Mouse (Mus musculus) midbrain, postnatal 0 days (tissue): Measurements from ENCODE around the gene Msh4. TPM values are rescaled to one million over a fixed set of nuclear protein-coding genes. Genes with fewer than 3 reads are reported as not detected.

Experiments
- ATAC-seq: fragments of 200-750 bp; cut with Nextera tagmentation; 2 replicates; pipeline ENCODE4 v1.8.0; 2017; ENCODE audit warnings: moderate number of reproducible peaks, mild to moderate bottlenecking, moderate TSS enrichment, moderate library complexity; ENCODE audit not compliant: low FRiP score
- DNase-seq: peaks from one replicate; pipeline ENCODE4 v3.0.0-alpha.2; 2015; ENCODE audit warnings: low spot score
- H3K27ac ChIP-seq: fragments of 300-500 bp; sonication (generic); 2 replicates; pipeline ENCODE4 v1.5.1; 2014; ENCODE audit warnings: low read depth, mild to moderate bottlenecking, low read length, mixed read lengths
- H3K27me3 ChIP-seq: fragments of 300-500 bp; sonication (generic); 2 replicates; pipeline ENCODE4 v1.6.1; 2014; ENCODE audit warnings: low read length, control low read depth, mixed read lengths; ENCODE audit not compliant: insufficient read depth
- H3K36me3 ChIP-seq: fragments of 300-500 bp; sonication (generic); 2 replicates; pipeline ENCODE4 v1.6.1; 2014; ENCODE audit warnings: low read length, control low read depth, mixed read lengths; ENCODE audit not compliant: insufficient read depth
- H3K4me1 ChIP-seq: fragments of 300-500 bp; sonication (generic); 2 replicates; pipeline ENCODE4 v1.6.1; 2014; ENCODE audit warnings: mild to moderate bottlenecking, control low read depth, antibody characterized with exemption, low read length, mixed read lengths; ENCODE audit not compliant: insufficient read depth
- H3K4me2 ChIP-seq: fragments of 300-500 bp; sonication (generic); 2 replicates; pipeline ENCODE4 v1.6.1; 2014; ENCODE audit warnings: low read depth, mild to moderate bottlenecking, low read length, mixed read lengths; ENCODE audit not compliant: poor library complexity, severe bottlenecking
- H3K4me3 ChIP-seq: fragments of 300-500 bp; sonication (generic); 2 replicates; pipeline ENCODE4 v1.5.1; 2014; ENCODE audit warnings: low read depth, mild to moderate bottlenecking, low read length, moderate library complexity
- H3K9ac ChIP-seq: fragments of 300-500 bp; sonication (generic); replicated peaks from 2 replicates; pipeline ENCODE4 v1.6.1; 2014; ENCODE audit warnings: mild to moderate bottlenecking, low read length, moderate library complexity, mixed read lengths; ENCODE audit not compliant: poor library complexity, severe bottlenecking
- H3K9me3 ChIP-seq: fragments of 300-500 bp; sonication (generic); 2 replicates; pipeline ENCODE4 v1.6.1; 2016; ENCODE audit warnings: low read length, control low read depth
- CTCF ChIP-seq: IDR thresholded peaks from 2 replicates; pipeline ENCODE4 v1.5.1; 2016; ENCODE audit warnings: antibody characterized with exemption, mild to moderate bottlenecking
- WGBS: fragments of 180-500 bp; shearing (Covaris S2); extraction: QIAGEN DNeasy Blood & Tissue Kit; methylation state at CpG from one replicate; pipeline ENCODE4 v1.1.7; 2014; 5-methylcytosine and 5-hydroxymethylcytosine counted together
- polyA plus RNA-seq: library from polyadenylated mRNA; unstranded; fragments of >200 nt; fragmentation: Nextera tagmentation; extraction: Ambion mirVana; gene quantifications from 2 replicates; pipeline ENCODE4 v1.2.1, GENCODE M21; 2015
- total RNA-seq: library from RNA; depleted of rRNA; stranded (reverse); fragments of >200 nt; gene quantifications from 2 replicates; pipeline ENCODE4 v1.2.3, GENCODE M21; 2014

Msh4 gene
- total and polyA plus RNA-seq, 2 experiments from 2014 or later = 0.25 to 0.33 TPM

DNA sequence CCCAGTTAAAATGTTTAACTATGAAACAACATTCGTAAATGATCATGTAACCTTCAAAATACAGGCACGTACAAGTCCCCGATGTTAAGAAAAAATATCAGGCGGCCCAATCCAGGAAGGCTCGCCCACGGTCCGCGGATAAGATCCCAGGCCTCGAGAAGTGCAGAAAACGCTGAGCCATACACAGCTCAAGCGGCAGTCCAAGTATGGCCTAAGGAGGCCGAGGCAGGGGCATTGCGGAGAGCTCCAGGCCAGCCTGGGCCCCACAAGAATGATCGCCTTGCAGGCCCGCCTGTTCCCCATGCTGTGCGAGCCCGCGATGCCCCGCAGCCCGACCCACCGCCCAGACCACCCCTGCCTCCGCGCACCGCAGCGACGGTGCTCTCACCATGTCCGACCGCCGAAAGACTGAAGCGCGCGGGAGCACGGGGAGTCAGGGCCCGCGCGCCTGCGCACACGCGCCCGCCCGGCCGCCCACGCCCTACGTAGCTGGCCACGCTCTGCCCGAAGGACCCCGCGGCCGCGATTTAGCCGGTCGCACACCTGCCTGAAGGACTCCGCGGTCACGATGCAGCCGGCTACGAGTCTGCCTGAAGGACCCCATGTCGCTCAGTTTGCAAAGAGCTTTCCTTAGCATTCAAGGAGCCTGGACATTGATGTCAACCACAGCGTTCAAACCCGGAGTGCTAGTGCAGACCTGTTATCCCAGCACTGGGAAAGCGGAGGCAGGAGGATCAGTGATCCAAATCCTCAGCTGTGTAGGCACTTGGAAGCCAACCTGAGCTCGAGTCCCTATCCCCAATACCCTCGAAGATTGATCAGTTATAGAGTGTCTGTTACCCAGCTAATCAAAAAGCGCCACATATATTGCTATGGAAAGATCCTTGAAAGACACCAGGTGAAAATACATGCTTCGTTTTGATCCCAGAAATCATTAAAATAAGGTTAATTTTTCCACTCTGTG lies 6.9 kb upstream of the Msh4 start, which contains the start of gene Rabggtb:
Rabggtb (minus strand) TSS at position 464 of the 964 bp plus-strand sequence.
- no peaks in the 10 kb centered on the region for H3K9me3 ChIP-seq
- DNase-seq (peak; percentile 96), ATAC-seq (peak; percentile 98)
- WGBS = under 1% methylated on average over 64 of the region's 65 CpGs
- peak; percentile 2; the same call in 1 of the 2 replicates for TF ChIP-seq CTCF
- no peaks in the 10 kb centered on the region for H3K27me3 ChIP-seq
- H3K27ac ChIP-seq = peak within 1 kb of the TSS; percentile 93
- H3K4me3 ChIP-seq = peak within 1 kb of the TSS; percentile 84
- peaks cover 13% of the 10 kb centered on the region; the same call in 1 of the 2 replicates for H3K4me1 ChIP-seq
- H3K4me2 ChIP-seq = peak within 1 kb of the TSS; percentile 76
- peak within 1 kb of the TSS; percentile 92 for H3K9ac ChIP-seq
- H3K36me3 ChIP-seq = peaks cover 27% of the 10 kb centered on the region

- no peak for DNase-seq
- Histone ChIP-seq H3K27ac (peak overlapping the region; percentile 85), H3K4me3 (peak overlapping the region; percentile 84), H3K9ac (peak overlapping the region; percentile 92), H3K4me1 (peaks cover 13% of the 10 kb centered on the region; the same call in 1 of the 2 replicates), H3K36me3 (peaks cover 31% of the 10 kb centered on the region), H3K9me3 (no peaks in the 10 kb centered on the region), H3K4me2 (peak overlapping the region; percentile 76), H3K27me3 (no peaks in the 10 kb centered on the region)
- 2% methylated on average over 12 of the region's 12 CpGs for WGBS
- no peak for ATAC-seq
- TF ChIP-seq CTCF = no peak
These were observed 6.0 kb upstream of the Msh4 start for GRCm38 (mm10) chr3:153911882-153912440.

- WGBS = 49% methylated on average over 8 of the region's 8 CpGs
- Histone ChIP-seq H3K4me1 (peaks cover 13% of the 10 kb centered on the region; the same call in 1 of the 2 replicates), H3K36me3 (peaks cover 37% of the 10 kb centered on the region), H3K4me3 (peak overlapping the region; percentile 84), H3K27ac (no peak overlapping the region), H3K27me3 (no peaks in the 10 kb centered on the region), H3K4me2 (peak overlapping the region; percentile 76), H3K9me3 (no peaks in the 10 kb centered on the region), H3K9ac (peak overlapping the region; percentile 92)
- TF ChIP-seq CTCF = no peak
- DNase-seq = no peak
- ATAC-seq = no peak
These were observed 5.4 kb upstream of the Msh4 start for GRCm38 (mm10) chr3:153911197-153911881.

DNA sequence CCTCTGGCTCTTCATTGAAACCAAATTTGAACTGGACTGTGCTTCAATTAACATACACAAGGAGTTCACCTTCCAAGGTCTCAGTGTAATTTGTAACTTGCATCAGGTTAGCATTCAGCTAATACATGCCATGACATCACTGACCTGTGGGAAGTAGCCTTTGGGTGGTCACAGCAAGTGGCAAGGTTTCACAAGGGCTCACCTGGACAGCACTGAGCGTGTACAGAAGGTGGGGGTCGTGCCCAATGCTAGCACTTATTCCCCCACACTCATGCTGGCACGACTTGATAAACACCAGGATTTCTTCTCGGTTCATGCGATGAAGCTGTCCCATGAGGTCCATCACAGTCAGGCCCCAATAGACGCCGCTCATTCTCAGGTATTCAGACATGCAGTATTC lies 4.6 kb upstream of the Msh4 start:
- no peaks in the 10 kb centered on the region for H3K9me3 ChIP-seq
- WGBS = 77% methylated on average over 7 of the region's 7 CpGs

DNA sequence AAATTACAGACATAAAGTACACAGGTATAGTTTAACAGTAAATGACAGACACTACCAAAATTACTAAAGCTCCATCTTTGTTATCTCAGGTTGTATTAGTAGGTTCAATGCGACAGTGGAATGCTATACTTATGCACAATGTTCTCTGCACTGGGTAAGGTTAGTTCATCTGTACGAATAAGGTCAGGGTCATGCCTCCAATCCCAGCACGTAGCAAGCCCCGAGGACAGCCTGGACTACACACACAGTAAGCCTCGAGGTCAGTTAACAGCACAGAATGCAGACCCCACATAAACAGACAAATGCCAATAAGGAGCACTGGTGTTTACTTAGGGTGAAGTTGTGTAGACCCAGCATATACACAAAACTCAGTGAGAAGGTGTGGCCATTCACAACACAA lies 3.0 kb upstream of the Msh4 start:
- peaks cover 52% of the 10 kb centered on the region for H3K36me3 ChIP-seq

More for the DNA sequence above, 4.6 kb upstream of the Msh4 start:
- Histone ChIP-seq H3K4me2 (peak overlapping the region; percentile 76; the same call in 1 of the 2 replicates), H3K4me1 (peaks cover 13% of the 10 kb centered on the region; the same call in 1 of the 2 replicates), H3K27me3 (no peaks in the 10 kb centered on the region), H3K9ac (0 out of 2 replicates have a peak overlapping the region, but pooled peaks have one; percentile 8), H3K27ac (no peak overlapping the region), H3K36me3 (peaks cover 46% of the 10 kb centered on the region), H3K4me3 (no peak overlapping the region)
- DNase-seq = no peak
- TF ChIP-seq CTCF = no peak
- no peak for ATAC-seq

More for the DNA sequence above, 3.0 kb upstream of the Msh4 start:
- no peak overlapping the region for H3K4me2 ChIP-seq
- ATAC-seq (no peak), DNase-seq (no peak)
- H3K4me1 ChIP-seq = peaks cover 13% of the 10 kb centered on the region; the same call in 1 of the 2 replicates
- no peaks in the 10 kb centered on the region for H3K27me3 ChIP-seq
- H3K27ac ChIP-seq = no peak overlapping the region
- no peak overlapping the region for H3K9ac ChIP-seq
- no peak overlapping the region for H3K4me3 ChIP-seq
- H3K9me3 ChIP-seq = no peaks in the 10 kb centered on the region
- 76% methylated on average over 5 of the region's 5 CpGs for WGBS
- no peak for TF ChIP-seq CTCF
